Mouse (Mus musculus) forebrain, embryonic 16.5 days (tissue): ENCODE measurements around the gene Eri3. TPM values are rescaled to one million over a fixed set of nuclear protein-coding genes. Genes with fewer than 3 reads are reported as not detected.

Experiments
- ATAC-seq: fragments of 200-750 bp; cut with Nextera tagmentation; 2 replicates; pipeline ENCODE4 v1.8.0; 2017; ENCODE audit warnings: mild to moderate bottlenecking, moderate library complexity
- H3K27ac ChIP-seq: fragments of 300-500 bp; sonication (generic); 2 replicates; pipeline ENCODE4 v1.5.1; 2014; ENCODE audit warnings: low read length, control low read depth
- H3K27me3 ChIP-seq: fragments of 300-500 bp; sonication (generic); replicated peaks from 2 replicates; pipeline ENCODE4 v1.6.1; 2014; ENCODE audit warnings: low read length; ENCODE audit not compliant: control insufficient read depth, insufficient read depth
- H3K36me3 ChIP-seq: fragments of 300-500 bp; sonication (generic); 2 replicates; pipeline ENCODE4 v1.6.1; 2014; ENCODE audit not compliant: control insufficient read depth, insufficient read depth
- H3K4me1 ChIP-seq: fragments of 300-500 bp; sonication (generic); replicated peaks from 2 replicates; pipeline ENCODE4 v1.6.1; 2014; ENCODE audit warnings: low read length; ENCODE audit not compliant: control insufficient read depth, insufficient read depth
- H3K4me2 ChIP-seq: fragments of 300-500 bp; sonication (generic); 2 replicates; pipeline ENCODE4 v1.6.1; 2014; ENCODE audit warnings: mild to moderate bottlenecking, low read length, control low read depth
- H3K4me3 ChIP-seq: fragments of 300-500 bp; sonication (generic); replicated peaks from 2 replicates; pipeline ENCODE4 v1.5.1; 2014; ENCODE audit warnings: mild to moderate bottlenecking, low read length, control low read depth
- H3K9ac ChIP-seq: fragments of 300-500 bp; sonication (generic); replicated peaks from 2 replicates; pipeline ENCODE4 v1.6.1; 2014; ENCODE audit warnings: low read depth, low read length, control low read depth
- H3K9me3 ChIP-seq: fragments of 300-500 bp; sonication (generic); 2 replicates; pipeline ENCODE4 v1.6.1; 2016; ENCODE audit warnings: low read length; ENCODE audit not compliant: control insufficient read depth
- WGBS: fragments of 180-500 bp; shearing (Covaris S2); extraction: QIAGEN DNeasy Blood & Tissue Kit; methylation state at CpG from one replicate; pipeline ENCODE4 v1.1.7; 2014; 5-methylcytosine and 5-hydroxymethylcytosine counted together
- microRNA-seq: library from miRNA; unstranded; fragments of <30 nt; microRNA quantifications from one replicate; pipeline ENCODE4, GENCODE M21; 2017
- polyA plus RNA-seq: library from polyadenylated mRNA; unstranded; fragments of >200 nt; fragmentation: Nextera tagmentation; extraction: Ambion mirVana; gene quantifications from 2 replicates; pipeline ENCODE4 v1.2.1, GENCODE M21; 2015

Gene Eri3
- polyA plus RNA-seq, 1 experiment from 2014 or later: 256 TPM

- Histone ChIP-seq H3K4me2 (no peak overlapping the region), H3K36me3 (no peaks in the 10 kb centered on the region), H3K4me3 (no peak overlapping the region), H3K9me3 (no peaks in the 10 kb centered on the region), H3K9ac (no peak overlapping the region), H3K4me1 (no peaks in the 10 kb centered on the region), H3K27me3 (no peaks in the 10 kb centered on the region), H3K27ac (no peak overlapping the region)
- 84% methylated on average over 3 of the region's 3 CpGs for WGBS
- no peak for ATAC-seq
These were observed 162.1 kb downstream of the Eri3 start for GRCm38 (mm10) chr4:117712314-117712713.

GRCm38 (mm10) chr4:117713303-117714098 lies 163.3 kb downstream of the Eri3 start:
- Histone ChIP-seq H3K9me3 (no peaks in the 10 kb centered on the region), H3K27me3 (no peaks in the 10 kb centered on the region), H3K4me3 (no peak overlapping the region), H3K4me2 (no peak overlapping the region), H3K9ac (no peak overlapping the region), H3K4me1 (no peaks in the 10 kb centered on the region), H3K36me3 (no peaks in the 10 kb centered on the region), H3K27ac (no peak overlapping the region)
- no peak for ATAC-seq
- 78% methylated on average over 6 of the region's 6 CpGs for WGBS

Small RNA genes within 50 kb of the gene (microRNA-seq; reads per million reads assigned to microRNA genes)
- gene Gm25559: not detected

Other genes starting within 250 kb of the Eri3 start
- 121 and 129 TPM in 2 replicates for gene Rnf220, start 53.3 kb upstream of the Eri3 start, polyA plus RNA-seq
- 80.1 and 80.4 TPM in 2 replicates for gene Dmap1, start 131.9 kb downstream of the Eri3 start, polyA plus RNA-seq
- gene Gm12845, start 174.0 kb downstream of the Eri3 start, polyA plus RNA-seq: not detected in 2 replicates
- gene Klf17, start 215.3 kb downstream of the Eri3 start, polyA plus RNA-seq: not detected in 2 replicates